Comparison of ENCODE assay signal across 26 mouse cellular contexts in genomic region chr11:87768745-87769144, GRCm38 (mm10). TPM values are rescaled to one million over a fixed set of nuclear protein-coding genes. Genes with fewer than 3 reads are reported as not detected.
"Had no signal": no experiment of that assay in that cellular context is flagged by ENCODE, and none has a peak within 500 bp of the region (broad histone marks: within the 10 kb centered on the region; RNA-seq: fewer than 3 reads in every experiment).

No protein-coding gene starts in this region.

- DNase-seq: gastrocnemius, postnatal 14 days; gastrocnemius, postnatal 36 days; heart, adult 18-20 months; heart, postnatal 10 days; heart, postnatal 4 days; kidney, adult 18-20 months; kidney, adult 8-10 months; kidney, postnatal 10 days; kidney, postnatal 25 days; kidney, postnatal 4 days; left cerebral cortex, postnatal 4 days had no signal

- H3K27ac ChIP-seq: heart, embryonic 10.5 days; hindbrain, embryonic 10.5 days; hindbrain, embryonic 12.5 days; hindbrain, embryonic 14.5 days; intestine, embryonic 15.5 days; layer of hippocampus, adult 2 months; limb, embryonic 13.5 days had no signal

- ATAC-seq: forebrain, embryonic 16.5 days; hindbrain, embryonic 16.5 days; inflammation-experienced regulatory T-cells, adult 6 months; intestine, embryonic 15.5 days; intestine, postnatal 0 days had no signal

- H3K4me2 ChIP-seq: heart, embryonic 12.5 days; hindbrain, embryonic 12.5 days; hindbrain, embryonic 14.5 days; intestine, embryonic 15.5 days; limb, embryonic 13.5 days had no signal

- H3K36me3 ChIP-seq: heart, embryonic 10.5 days; heart, embryonic 12.5 days; intestine, embryonic 15.5 days; limb, embryonic 13.5 days had no signal

- H3K9ac ChIP-seq: heart, embryonic 12.5 days; hindbrain, embryonic 12.5 days; hindbrain, embryonic 14.5 days; intestine, embryonic 15.5 days; limb, embryonic 13.5 days had no signal

- H3K4me3 ChIP-seq: heart, embryonic 10.5 days; heart, embryonic 12.5 days; hindbrain, embryonic 10.5 days; hindbrain, embryonic 12.5 days; intestine, embryonic 15.5 days; layer of hippocampus, adult 2 months; limb, embryonic 13.5 days had no signal

- H3K9me3 ChIP-seq: heart, embryonic 10.5 days; heart, embryonic 12.5 days; hindbrain, embryonic 10.5 days; hindbrain, embryonic 12.5 days; intestine, embryonic 15.5 days; limb, embryonic 13.5 days had no signal

RNA-seq across cellular contexts. Expression of gene Mpo, which starts 24.6 kb away (rescaled TPM):
- polyA plus RNA-seq: frontal cortex, adult 2 months; inflammation-experienced regulatory T-cells, adult 6 months had no signal

RNA-seq across cellular contexts. Expression of gene Lpo, which starts 59.3 kb away (rescaled TPM):
- polyA plus RNA-seq: heart, embryonic 12.5 days; inflammation-experienced regulatory T-cells, adult 6 months; kidney, embryonic 14.5 days; limb, embryonic 11.5 days had no signal
